Mouse (Mus musculus) liver, embryonic 14.5 days (tissue): ENCODE data around the gene Arhgef40. TPM values are rescaled to one million over a fixed set of nuclear protein-coding genes. Genes with fewer than 3 reads are reported as not detected.

Experiments used
- ATAC-seq: fragments of 200-750 bp; cut with Nextera tagmentation; 2 replicates; pipeline ENCODE4 v1.8.0; 2017; ENCODE audit warnings: moderate number of reproducible peaks, mild to moderate bottlenecking, moderate library complexity; ENCODE audit not compliant: insufficient read depth
- DNase-seq, 3 experiments: peaks; one replicate each; pipeline ENCODE4 v3.0.0-alpha.2; 2012 to 2013; ENCODE audit warnings: low read depth in 3 of 3, low spot score in 3 of 3
- H3K27ac ChIP-seq: fragments of 300-500 bp; sonication (generic); 2 replicates; pipeline ENCODE4 v1.5.1; 2014; ENCODE audit warnings: moderate library complexity, mild to moderate bottlenecking, control low read depth, inconsistent platforms
- H3K27me3 ChIP-seq: fragments of 300-500 bp; sonication (generic); 2 replicates; pipeline ENCODE4 v1.6.1; 2014; ENCODE audit warnings: mild to moderate bottlenecking, low read length, moderate library complexity; ENCODE audit not compliant: control insufficient read depth, insufficient read depth
- H3K36me3 ChIP-seq: fragments of 300-500 bp; sonication (generic); replicated peaks from 2 replicates; pipeline ENCODE4 v1.6.1; 2014; ENCODE audit warnings: low read depth; ENCODE audit not compliant: control insufficient read depth, insufficient read depth
- H3K4me1 ChIP-seq, 2 experiments: fragments of 200-500 bp in 1 of 2; fragments of 300-500 bp in 1 of 2; sonication (generic) in 1 of 2; replicated peaks; 2 replicates each; pipeline ENCODE4 v1.6.1; 2012 to 2014; ENCODE audit warnings: antibody characterized with exemption in 1 of 2, inconsistent platforms in 1 of 2, low read length in 1 of 2; ENCODE audit not compliant: control insufficient read depth in 2 of 2, insufficient read depth in 2 of 2
- H3K4me2 ChIP-seq: fragments of 300-500 bp; sonication (generic); 2 replicates; pipeline ENCODE4 v1.6.1; 2014; ENCODE audit warnings: low read depth, mild to moderate bottlenecking, control low read depth, moderate library complexity
- H3K4me3 ChIP-seq, 2 experiments: fragments of 200-500 bp in 1 of 2; fragments of 300-500 bp in 1 of 2; sonication (generic) in 1 of 2; 2 replicates each; pipeline ENCODE4 v1.5.1; 2012 to 2014; ENCODE audit warnings: low read depth in 2 of 2, low read length in 2 of 2, mild to moderate bottlenecking in 2 of 2, control low read depth in 1 of 2, inconsistent platforms in 1 of 2, moderate library complexity in 1 of 2; ENCODE audit not compliant: insufficient read depth in 1 of 2
- H3K9ac ChIP-seq: fragments of 300-500 bp; sonication (generic); replicated peaks from 2 replicates; pipeline ENCODE4 v1.6.1; 2014; ENCODE audit warnings: mild to moderate bottlenecking, control low read depth, moderate library complexity
- H3K9me3 ChIP-seq: fragments of 300-500 bp; sonication (generic); 2 replicates; pipeline ENCODE4 v1.6.1; 2016; ENCODE audit warnings: low read length, mixed read lengths; ENCODE audit not compliant: control insufficient read depth
- CTCF ChIP-seq: IDR thresholded peaks from 2 replicates; pipeline ENCODE4 v1.5.1; 2016; ENCODE audit warnings: antibody characterized with exemption, low read depth, control low read depth
- EP300 ChIP-seq: IDR thresholded peaks from 2 replicates; pipeline ENCODE4 v1.6.1; 2016; ENCODE audit warnings: antibody characterized with exemption, low read depth
- WGBS: fragments of 180-500 bp; shearing (Covaris S2); extraction: QIAGEN DNeasy Blood & Tissue Kit; methylation state at CpG from one replicate; pipeline ENCODE4 v1.1.7; 2014; ENCODE audit not compliant: insufficient replicate concordance; 5-methylcytosine and 5-hydroxymethylcytosine counted together
- polyA plus RNA-seq, 2 experiments: library from polyadenylated mRNA; depleted of rRNA in 1 of 2; stranded (reverse) in 1 of 2; unstranded in 1 of 2; fragments of >200 nt; fragmentation: Nextera tagmentation in 1 of 2; extraction: Ambion mirVana in 1 of 2; gene quantifications; 2 replicates each; pipeline versions ENCODE4 v1.2.1 to v1.2.3; 2012 to 2014

The Arhgef40 gene
- polyA plus RNA-seq, 2 experiments: 9.4 to 15.3 TPM

DNA sequence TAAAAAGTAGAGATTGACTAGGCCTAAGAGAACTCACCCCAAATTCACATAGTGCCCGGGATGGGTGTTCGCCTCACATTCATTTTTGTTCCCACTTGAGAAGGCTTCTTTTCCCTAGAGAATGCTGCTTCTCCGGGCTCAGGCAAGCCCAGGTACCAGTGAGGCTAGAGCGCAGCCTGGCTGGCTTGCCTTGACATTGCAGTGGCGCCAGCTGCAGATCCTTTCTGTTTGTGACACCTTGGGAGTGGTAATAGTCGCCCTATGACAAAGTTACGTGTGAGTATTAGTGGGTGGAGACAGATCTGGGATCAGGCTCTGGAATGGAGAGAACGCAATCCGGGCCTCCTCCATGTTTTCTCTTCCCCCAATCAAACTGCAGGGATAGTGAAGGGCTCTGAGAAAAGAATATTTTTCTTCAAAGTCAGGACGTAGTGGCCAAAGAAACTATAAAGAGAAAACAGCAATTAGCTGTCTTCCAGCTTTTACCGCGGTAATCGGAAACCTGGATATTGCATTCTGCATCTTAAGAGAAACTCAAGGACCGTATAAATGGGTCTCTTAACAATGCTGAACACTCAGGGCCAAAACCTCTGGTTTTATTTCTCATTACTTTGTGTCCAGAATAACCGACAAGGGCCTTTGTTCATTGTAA, 36.1 kb downstream of the Arhgef40 start, which contains the start of gene Zfp219:
Gene Zfp219, minus strand, starts transcription at position 248 of the 652 bp plus-strand sequence.
- Histone ChIP-seq H3K4me3 (peak within 1 kb of the TSS; percentile 85 to 96), H3K27ac (peak within 1 kb of the TSS; percentile 93), H3K4me2 (peak within 1 kb of the TSS; percentile 83), H3K9ac (peak within 1 kb of the TSS; percentile 89), H3K4me1 (peaks cover 60 to 66% of the 10 kb centered on the region in 2 experiments), H3K36me3 (no peaks in the 10 kb centered on the region), H3K9me3 (no peaks in the 10 kb centered on the region), H3K27me3 (no peaks in the 10 kb centered on the region)
- peak; percentile 15; the same call in 1 of the 2 replicates for TF ChIP-seq EP300
- TF ChIP-seq CTCF: peak; percentile 94
- ATAC-seq: peak; percentile 66
- 15% methylated on average over 15 of the region's 15 CpGs for WGBS
- DNase-seq: peak; percentile 73 to 86 (median 74)

DNA sequence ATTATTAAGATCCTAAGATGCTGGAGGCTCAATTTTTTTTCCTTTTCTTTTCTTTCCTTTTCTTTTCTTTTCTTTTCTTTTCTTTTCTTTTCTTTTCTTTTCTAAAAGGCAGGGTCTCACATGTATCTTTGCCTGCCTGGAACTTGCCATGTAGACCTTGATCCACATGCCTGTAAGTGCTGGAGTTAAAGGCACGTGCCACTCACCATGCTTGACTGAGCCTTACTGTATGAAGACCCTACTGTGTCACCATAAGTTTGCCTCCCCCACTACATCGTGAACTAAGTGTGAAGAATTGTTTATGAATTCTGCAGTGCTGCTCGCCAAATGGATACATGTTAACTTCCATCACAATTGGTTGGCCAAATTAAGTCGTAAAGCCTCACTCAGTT, 36.6 kb downstream of the Arhgef40 start:
- Histone ChIP-seq H3K4me2 (peak overlapping the region; percentile 83), H3K27ac (peak overlapping the region; percentile 93), H3K4me1 (peaks cover 57 to 61% of the 10 kb centered on the region in 2 experiments), H3K9ac (peak overlapping the region; percentile 89), H3K4me3 (peak overlapping the region in 1 of 2 experiments; percentile 85; a peak in 2 of 4 replicates), H3K36me3 (no peaks in the 10 kb centered on the region), H3K9me3 (no peaks in the 10 kb centered on the region), H3K27me3 (no peaks in the 10 kb centered on the region)
- 57% methylated on average over 4 of the region's 4 CpGs for WGBS
- TF ChIP-seq CTCF (no peak), EP300 (no peak)
- DNase-seq: no peak
- ATAC-seq: no peak

DNA sequence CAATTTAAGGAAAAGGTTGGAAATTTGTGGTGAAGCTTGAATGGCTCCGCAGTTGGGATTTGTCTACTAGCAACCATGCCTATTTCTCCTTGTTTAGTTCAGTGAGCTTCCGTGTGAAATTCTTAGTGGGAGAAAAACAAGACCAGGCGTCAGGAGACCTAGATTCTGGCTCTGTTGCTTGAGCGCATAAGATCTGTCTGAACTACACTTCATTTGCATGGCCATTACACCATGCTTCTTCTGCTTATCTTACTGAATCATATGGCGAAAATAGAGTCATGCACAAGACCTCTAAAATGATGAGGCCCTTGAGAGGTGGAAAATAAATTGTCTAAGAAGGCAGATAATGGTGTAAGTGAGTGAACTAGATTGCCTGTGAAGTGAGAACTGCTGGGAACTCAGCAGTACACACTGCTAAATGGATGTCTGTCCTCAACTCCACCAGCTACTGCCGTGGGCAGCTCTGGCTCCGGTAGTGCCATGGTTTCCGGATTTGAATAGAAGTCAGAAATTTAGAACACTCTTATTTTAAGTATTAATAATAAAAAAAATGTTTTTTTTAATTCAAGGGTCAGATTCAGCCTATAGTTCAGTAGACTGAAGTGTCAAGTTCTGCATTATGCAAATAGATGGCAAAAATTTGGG, 37.2 kb downstream of the Arhgef40 start:
- 46% methylated on average over 8 of the region's 8 CpGs for WGBS
- no peaks in the 10 kb centered on the region for H3K27me3 ChIP-seq
- H3K9ac ChIP-seq: peak overlapping the region; percentile 34
- H3K27ac ChIP-seq: peak overlapping the region; percentile 93
- H3K4me2 ChIP-seq: peak overlapping the region; percentile 83
- H3K4me1 ChIP-seq: peaks cover 54 to 58% of the 10 kb centered on the region in 2 experiments
- no peaks in the 10 kb centered on the region for H3K9me3 ChIP-seq
- TF ChIP-seq CTCF (no peak), EP300 (peak; percentile 76)
- H3K36me3 ChIP-seq: no peaks in the 10 kb centered on the region
- peak; percentile 1 for ATAC-seq
- H3K4me3 ChIP-seq: no peak overlapping the region
- DNase-seq: peak; percentile 65 to 72 (median 65)

GRCm38 (mm10) chr14:52022244-52022708, 37.8 kb downstream of the Arhgef40 start:
- Histone ChIP-seq H3K27ac (peak overlapping the region; percentile 93), H3K4me1 (peaks cover 52 to 58% of the 10 kb centered on the region in 2 experiments)
- ATAC-seq: no peak

More at GRCm38 (mm10) chr14:52022244-52022708, 37.8 kb downstream of the Arhgef40 start:
- no peak for DNase-seq
- peak overlapping the region in 1 of 2 experiments; percentile 40; a peak in 1 of 4 replicates for H3K4me3 ChIP-seq
- 53% methylated on average over 3 of the region's 3 CpGs for WGBS
- peak overlapping the region; percentile 83 for H3K4me2 ChIP-seq
- peak overlapping the region; percentile 59 for H3K9ac ChIP-seq
- H3K27me3 ChIP-seq: no peaks in the 10 kb centered on the region
- no peaks in the 10 kb centered on the region for H3K9me3 ChIP-seq
- no peaks in the 10 kb centered on the region for H3K36me3 ChIP-seq
- TF ChIP-seq CTCF (no peak), EP300 (no peak)
